Mouse (Mus musculus) adrenal gland (tissue): ENCODE results near the gene Fbxo42.

ENCODE experiments used
- intact Hi-C: fragments of 180-260 bp; cut with DNase I; formaldehyde crosslinking; loops from one replicate; pipeline ENCODE4 v1.15.1; 2025

Gene Fbxo42

DNA sequence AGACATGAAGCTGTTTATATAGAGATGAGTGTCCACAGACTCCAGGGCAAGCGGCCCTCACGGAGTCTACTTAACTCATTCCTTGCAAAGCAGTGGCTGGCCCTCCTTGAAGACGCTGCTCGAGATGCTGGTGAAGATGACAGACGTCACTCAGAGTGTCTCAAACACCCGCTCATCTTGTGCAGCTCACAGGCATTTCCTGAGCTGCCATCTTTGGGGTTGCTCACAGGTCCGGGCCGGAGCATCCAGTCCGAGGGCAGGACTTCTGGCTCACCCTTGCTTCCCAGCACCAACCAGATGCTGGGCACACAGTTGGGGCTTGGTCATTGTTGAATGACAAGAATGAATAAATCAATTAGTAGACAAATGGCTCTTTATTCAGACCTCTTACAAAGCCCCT, 65.2 kb downstream of the Fbxo42 start:
- intact Hi-C loops = loop anchor here (5.0 to 10.0 kb wide), 2 partner anchors 54 to 68 kb away; partner anchors contain the start of gene Fbxo42

DNA sequence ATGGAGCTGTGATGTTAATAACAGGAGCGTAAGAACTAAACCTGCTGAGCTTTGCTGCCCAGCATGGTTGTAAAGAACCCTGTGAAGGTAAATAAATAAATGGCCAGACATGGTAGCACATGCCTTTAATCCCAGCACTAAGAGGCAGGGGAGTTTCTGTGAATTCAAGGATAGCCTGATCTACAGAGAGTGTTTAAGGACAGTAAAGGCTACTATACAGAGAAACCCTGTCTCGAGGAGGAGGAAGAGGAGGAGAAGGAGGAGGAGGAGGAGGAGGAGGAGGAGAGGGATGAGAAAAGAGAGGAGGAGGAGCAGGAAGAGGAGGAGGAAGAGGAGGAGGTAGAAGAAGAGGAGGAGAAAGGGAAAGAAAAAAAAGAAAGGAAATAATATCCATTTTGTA, 65.6 kb downstream of the Fbxo42 start:
- intact Hi-C loops = loop anchor here (5.0 to 10.0 kb wide), 2 partner anchors 54 to 69 kb away; partner anchors contain the start of gene Fbxo42

DNA sequence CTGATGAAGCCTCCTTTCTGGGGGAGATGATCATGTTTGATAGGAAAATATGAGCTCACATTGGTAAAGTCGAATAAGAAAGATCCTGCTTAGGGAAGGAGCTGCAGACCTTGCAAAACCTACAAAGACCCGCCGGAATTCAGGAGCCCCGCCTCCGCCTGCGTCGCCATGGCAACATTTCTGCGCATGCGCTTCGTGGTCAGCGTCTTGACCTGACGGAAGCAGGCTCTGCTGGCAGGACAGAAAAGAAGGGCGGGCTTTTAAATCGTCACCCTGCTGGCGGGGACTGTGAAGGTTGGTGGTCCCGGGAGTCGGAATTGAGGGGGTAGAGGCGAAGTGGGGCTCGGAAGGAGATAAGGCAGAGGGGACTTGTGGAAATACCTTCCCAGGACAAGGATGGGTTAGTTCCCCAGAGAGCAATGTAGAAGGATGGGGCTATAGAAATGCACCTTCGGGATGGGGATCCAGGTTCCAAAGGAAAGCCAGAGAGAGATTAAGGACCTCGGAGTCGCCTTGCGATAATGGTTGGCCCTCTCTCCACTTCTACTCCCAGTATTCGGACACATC, 66.1 kb downstream of the Fbxo42 start, which contains the start of gene Rsg1:
Gene Rsg1 (plus strand): TSS at position 187 of the 567 bp plus-strand sequence.
- intact Hi-C loops = loop anchor here (5.0 to 10.0 kb wide), 2 partner anchors 53 to 69 kb away; partner anchors contain the start of gene Fbxo42

DNA sequence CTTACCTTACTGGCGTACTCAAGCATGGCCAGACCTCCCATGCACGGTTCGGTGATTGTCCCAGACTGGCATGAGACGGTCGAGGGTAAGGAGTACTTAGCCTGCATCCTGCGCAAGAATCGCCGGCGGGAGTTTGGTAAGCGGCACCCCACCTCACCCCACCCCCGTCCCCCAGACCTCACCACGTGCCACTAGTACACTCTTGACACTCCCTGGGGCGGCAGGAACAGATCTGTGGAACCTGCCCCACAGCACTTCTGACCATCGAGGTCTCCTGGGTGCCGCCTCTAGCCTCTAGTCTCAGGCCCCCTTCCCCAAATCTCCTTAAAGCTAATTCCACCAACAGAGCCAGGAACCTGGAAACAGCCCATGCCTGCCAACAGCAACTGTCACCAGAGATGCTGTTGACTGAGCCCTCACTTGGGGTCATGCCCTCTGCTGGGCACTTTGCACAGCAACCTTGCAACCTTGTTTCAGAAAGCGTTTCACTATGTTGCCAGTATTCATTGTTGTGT, 66.7 kb downstream of the Fbxo42 start:
- intact Hi-C loops = loop anchor here (5.0 to 10.0 kb wide), 2 partner anchors 53 to 70 kb away; partner anchors contain the start of gene Fbxo42

DNA sequence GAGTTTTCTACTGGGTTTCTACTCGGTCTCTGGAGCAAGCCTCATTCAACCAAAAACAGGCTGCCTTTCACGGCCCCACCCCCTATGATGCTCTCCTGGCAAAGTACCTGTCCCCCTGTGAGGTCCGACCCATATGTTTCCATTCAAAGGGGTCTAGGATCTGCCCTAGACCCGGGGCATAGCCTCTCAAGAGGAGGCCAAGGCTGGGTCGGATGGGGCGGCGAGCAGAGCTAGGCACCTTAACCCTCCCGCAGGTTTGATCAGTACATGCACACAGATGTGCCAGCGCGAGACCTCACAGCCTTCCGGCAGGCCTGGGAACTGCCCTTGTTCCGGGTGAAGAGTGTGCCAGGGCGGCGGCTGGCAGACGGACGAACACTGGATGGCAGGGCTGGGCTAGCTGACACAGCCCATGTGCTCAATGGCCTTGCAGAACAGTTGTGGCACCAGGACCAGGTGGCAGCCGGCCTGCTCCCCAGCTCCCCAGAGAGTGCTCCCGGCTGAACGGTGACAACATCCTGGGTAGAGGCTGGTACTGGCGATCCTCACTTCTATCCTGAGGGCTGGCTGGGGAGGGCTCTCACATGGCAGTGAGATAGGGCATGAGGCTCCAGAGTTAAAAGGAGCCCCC, 72.0 kb downstream of the Fbxo42 start:
- intact Hi-C loops = loop anchor here (10.0 kb wide), 1 partner anchor 75 kb away; the partner anchor contains the start of gene Fbxo42

DNA sequence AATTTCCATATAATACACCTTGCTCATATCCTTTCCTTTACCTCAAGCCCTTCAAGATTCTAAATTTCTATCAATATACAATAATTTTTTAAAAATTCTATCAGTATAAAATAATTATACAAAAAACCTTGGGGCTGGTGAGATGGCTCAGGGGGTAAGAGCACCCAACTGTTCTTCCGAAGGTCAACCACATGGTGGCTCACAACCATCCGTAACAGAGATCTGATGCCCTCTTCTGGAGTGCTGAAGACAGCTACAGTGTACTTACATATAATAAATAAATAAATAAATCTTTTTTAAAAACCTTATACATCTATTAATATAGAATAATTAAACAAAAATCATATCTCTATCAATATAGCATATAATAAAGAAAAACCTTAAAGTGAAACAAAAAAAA, 74.1 kb downstream of the Fbxo42 start:
- intact Hi-C loops = no loop called here

DNA sequence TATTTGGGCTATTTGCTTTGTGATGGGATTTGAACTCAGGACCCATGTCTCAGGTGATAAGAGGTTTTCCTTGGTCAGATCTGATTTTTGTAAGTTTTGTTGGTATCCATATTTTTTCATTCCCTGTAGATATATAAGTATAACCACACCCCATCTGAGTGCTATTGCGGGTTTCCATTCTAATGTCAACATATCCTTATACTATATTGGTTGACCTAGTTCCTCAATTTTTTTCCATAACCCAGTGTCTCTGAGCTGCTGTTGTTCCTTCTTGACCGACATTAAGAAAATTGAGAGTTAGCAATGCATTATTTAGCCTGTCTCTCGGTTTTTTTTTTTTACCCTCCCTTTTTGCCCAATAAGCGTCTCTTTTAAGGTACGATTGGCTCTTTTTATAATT, 75.0 kb downstream of the Fbxo42 start:
- intact Hi-C loops = no loop called here

DNA sequence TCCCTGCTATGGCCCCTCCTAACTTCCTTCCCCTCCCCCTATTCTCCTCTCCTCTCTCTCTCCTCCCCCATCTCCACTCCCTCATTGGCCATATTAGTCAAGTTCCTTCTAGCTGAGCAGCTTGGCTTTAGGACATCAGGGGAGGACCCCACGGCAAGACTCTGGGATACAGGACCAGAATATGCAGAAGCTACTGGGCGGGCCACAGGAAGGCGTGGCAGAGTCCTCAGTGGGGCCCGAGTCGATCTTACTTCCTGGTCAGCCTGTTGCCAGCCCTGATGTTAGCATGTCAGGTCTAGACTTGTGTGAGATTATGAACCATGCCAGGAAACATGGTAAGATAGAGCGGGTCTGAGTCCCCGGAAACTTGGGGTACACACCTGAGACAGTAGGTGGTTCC, 81.0 kb downstream of the Fbxo42 start:
- intact Hi-C loops = no loop called here

DNA sequence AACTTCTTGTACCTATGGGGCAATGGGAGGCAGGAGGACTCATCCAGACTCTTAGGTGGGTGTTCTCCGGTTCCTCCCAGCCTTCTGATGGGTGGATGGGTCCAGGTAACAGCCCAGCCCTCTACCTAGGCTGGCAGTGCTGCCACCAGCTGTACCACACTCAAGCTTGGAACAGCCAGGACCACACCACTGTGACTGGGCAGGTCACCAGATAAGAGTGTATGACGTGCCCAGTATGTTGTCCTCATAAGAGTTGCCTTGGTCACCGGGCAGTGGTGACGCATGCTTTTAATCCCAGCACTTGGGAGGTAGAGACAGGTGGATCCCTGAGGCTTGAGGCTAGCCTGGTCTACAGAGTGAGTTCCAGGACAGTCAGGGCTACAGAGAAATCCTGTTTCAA, 85.5 kb downstream of the Fbxo42 start:
- intact Hi-C loops = no loop called here

DNA sequence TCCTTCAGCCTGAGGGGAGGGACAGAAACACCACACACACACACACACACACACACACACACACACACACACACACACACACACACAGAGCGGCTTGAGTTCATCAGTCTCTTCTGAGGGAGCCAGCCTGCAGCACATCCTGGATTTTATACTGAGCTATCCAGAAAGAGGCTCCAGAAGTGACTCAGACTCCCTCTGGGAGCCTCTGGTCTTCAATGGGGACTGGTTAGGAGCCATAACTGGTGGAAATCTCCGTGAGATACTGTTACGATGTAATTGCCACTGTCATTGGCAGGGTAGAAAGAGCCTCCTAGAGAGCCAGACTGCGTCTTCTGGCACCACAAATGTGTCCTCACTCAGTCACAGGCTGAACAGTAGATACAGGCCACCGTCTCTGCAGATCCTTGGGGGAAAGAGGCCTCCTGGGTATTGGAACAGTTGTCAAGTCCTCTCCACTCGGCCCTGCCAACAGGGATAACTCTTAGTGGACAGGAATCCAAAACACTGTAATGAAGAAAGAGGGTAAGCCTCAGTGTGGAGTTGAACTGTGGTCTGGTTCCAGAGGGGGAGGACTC, 87.9 kb downstream of the Fbxo42 start:
- intact Hi-C loops = no loop called here

DNA sequence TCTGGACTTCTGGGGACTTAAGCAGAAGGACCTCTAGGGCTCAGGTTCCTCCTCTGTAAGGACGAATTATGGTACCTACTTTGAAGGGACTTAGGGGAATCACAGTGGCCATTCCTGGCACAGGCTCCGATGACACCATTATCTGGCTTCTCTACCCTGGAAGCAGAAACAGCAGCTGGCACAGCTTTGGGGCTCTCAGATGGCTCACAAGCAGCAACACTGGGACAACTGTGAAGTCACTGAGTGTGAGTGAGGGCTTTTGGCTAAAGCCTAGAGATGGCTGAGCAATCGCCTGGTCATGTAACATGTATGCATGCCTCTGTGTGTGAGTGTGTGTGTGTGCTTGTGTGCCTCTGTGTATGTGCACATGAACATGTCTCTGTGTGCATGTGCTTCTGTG, 89.1 kb downstream of the Fbxo42 start:
- intact Hi-C loops = no loop called here

DNA sequence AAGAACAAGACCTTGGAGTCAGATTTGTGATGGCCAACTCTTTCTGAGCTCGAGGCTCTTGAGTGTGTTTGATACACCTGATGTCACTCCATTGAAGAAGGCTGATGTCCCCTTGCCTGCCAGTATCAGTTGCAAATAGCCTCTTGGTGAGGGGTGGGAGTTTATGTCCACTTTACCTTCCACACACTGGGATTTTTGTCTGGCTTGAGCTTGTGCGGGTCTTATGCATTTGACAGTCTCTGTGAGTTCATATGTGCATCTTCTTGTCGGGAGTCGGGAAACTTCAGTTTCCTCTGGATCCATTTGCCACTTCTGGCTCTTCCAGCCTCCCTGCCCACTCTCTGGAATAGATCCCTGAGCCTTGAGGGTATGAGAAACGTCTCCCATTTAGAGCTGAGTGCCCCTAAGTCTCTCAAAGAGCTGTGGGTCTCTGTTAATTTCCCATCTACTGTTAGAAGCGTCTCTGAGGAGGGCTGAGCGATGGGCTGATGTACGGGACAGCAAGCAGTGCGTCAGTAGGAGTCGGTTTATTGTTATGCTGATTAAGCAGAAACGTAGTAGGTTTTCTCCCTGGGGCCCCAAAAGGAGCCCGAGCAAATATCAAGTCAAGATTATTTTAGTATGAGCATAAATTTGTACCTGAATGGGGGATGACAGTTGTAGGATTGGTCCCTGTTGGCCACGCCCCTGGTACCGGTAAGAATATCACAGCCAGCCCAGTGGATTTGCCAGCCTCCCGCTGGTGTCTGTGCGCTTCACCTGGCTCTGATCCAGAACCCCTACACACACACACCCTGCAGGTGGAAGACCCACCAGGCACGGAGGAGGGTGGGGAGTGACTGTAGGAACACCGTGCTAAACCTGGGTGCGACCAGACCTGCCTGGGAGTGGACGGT, 91.0 kb downstream of the Fbxo42 start:
- intact Hi-C loops = no loop called here

DNA sequence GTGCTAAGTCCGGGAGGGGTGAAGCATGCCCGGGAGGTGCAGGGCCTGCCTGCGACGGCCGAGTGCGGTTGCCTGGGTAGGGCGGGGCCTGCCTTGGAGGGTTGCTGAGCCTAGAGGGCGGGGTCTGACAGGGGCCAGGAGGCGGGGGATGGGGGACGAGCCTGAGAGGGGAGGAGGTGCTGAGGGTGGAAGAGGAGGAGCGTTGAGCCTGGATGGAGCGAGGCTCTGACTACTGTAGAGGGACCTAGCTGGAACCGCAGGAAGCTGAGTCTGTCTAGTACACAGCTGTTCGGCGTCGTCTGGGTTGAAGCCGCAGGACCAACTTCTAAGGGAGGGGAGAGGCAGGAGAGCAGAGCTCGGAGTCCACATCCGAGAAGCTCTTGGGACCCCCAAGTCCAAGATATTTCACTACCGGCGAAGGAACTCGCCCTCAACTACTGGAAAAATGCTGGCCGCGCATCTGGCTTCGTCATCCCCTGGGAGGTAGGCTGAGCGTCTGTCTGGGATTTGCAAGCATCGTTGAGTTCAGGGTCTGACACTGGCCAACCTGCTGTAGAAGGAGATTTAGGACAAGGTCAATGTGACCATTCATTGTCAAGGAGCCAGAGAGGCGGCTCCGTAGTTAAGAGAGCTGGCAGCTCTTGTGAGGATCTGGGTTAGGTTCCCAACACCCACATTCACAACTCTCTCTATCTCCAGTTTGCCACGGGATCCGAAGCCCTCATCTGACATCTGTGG, 91.8 kb downstream of the Fbxo42 start, which contains the start of gene Arhgef19:
Gene Arhgef19 (plus strand): TSS at position 112 of the 738 bp plus-strand sequence.
- intact Hi-C loops = no loop called here

DNA sequence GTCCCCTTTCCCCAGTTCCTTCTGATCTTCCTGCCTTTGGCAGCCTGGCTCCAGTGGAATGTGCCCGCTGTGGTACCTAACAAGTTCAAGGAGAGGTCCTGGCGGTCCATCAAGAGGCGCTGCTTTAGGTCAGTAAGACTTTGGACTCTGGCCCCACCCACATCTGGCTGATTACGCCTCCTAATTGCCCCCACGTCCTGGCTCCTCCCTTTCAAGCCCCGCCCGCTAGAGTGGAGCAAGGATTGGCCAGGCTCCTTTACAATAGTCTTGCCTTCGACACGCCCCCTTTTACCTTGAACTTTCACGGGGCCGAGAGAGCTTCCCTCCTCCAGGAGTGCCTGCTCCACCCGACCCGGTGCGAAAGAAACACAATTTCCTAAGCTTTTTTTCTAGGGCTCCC, 92.9 kb downstream of the Fbxo42 start:
- intact Hi-C loops = no loop called here

DNA sequence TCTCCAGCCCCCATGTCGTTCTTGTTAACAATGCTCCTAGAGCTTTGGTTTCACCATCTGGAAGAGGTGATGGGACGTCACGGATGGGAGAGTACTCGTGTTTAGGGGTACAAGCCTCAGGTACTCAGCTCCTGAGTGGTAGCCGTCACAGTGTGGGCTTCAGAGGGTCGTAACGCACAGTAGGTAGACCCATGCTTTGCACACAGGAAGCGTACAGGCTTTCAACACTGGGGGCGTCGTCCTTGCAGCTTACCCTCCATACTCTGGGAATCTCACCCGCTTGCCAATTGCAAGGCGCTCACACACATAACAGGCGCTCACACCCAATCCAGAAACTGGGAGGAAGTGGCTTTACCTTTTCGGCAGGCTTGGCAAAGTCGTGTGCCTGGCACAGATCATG, 94.1 kb downstream of the Fbxo42 start:
- intact Hi-C loops = no loop called here

DNA sequence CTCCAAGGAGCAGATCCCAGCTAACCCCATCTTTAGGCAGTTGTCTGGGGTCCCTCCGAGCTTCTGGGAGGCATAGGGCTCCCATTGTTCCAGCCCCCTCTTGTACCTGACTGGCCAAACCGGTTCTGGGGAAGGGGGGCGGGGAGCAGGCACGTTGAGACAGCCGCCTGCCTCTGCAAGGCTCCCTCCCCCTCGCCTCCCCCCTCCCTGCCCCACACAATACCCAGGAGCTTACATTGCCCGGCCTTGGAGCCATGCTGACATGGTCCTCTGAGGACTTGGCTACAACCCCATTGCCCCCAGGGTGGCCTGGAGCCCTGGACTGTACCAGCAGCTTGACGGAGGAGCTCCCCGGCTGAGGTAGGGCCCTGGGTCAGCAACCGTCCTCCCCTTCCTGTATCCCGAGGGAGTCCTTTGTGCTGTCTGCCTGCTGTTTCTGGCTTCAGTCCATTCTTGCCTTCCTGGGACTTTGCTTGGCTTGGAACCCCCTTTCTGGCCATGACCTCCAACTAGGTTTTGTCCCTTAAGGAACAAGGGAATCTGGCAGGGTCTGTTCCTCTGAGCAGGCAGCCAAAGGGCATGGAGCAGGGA, 95.0 kb downstream of the Fbxo42 start:
- intact Hi-C loops = no loop called here

DNA sequence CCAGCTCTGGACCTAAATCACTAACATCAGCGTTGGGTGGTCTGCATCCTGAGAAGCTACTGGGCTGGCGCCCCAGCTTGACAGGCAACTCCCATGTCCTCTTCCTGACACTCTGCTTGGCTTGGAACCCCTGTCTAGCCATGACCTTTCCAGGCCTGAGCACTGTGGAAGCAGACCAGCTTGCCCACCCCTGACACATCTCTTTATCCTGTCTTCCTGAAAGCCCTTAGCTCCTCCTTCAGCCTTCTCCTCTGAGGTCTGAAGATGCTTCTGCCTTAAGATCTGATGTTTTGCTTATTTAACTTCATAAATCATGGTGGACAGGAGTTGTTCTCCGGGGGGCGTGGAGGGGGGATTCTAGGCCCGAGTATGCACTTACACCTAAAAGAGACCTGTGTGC, 95.9 kb downstream of the Fbxo42 start:
- intact Hi-C loops = no loop called here

DNA sequence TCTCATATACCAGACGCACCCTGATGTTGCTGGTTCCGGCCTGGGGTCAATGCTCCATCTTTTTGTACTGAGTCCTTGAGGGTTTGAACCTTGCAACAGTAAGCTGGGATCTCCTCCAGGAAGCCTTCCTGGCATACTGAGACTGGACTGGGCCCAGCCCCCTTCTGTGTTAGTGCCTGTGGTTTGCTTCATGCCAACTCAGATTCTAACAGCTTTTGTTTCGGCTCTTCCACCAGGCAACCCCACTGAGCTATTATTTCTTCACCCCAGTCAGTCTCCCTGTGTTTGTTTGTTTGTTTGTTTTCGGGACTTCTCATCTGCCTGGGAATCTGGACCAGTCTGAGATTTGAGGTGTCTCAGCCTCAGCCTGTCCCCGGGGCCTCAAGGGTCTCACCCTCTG, 96.7 kb downstream of the Fbxo42 start:
- intact Hi-C loops = no loop called here

DNA sequence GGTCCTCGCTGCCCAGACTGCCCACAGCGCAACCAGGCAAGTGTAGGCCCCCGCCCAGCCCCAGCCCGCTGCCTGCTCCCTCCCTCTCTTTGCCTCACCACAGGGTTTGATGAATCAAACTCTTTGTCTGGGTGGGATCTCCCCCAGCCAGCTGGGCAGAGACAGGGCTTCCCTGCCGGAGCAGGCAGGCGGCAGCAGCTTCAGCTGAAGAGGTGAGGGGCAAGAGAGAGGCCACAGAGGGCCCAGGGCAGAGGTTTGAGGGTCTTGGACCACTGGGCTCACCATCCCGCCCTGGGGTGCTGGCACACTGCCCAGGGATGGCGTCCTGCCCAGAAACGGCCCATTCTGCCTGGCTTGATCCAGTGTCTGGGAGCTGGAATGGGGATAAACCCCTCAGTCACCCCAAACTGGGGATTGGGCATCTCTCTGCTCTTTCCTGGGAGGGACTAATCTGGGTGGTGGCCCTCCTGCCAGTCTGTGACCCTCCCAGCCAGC, 97.3 kb downstream of the Fbxo42 start:
- intact Hi-C loops = no loop called here
